Mouse (Mus musculus): ENCODE data around the gene Gm5930.
"Not testable (repeated sequence)": the region's sequence is repeated elsewhere in the genome, so short reads cannot be mapped to it uniquely, and the experiment has no call there.

Gene Gm5930

DNA sequence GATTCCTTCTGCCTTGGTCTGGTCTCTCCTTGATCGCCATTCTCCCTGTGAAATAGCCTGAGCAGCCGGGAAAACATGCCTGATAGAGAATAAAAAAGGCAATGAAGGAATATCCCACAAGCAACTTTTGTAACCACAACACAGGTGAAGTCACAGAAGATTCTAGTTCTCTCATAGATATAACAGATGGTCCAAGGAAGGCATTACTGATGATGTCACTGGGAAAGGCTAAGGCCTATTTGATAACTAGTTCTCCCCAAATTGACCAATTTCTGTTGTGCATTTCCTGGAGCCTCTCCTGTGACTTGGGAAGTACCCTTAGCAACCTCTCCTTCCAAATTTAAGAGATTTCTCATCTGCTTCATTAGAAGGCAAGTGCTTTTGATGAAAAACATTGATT is at the start of gene Gm5930:
Gene Gm5930 (minus strand): TSS at position 101 of the 400 bp plus-strand sequence.
- DNase-seq (ENCODE audit: low spot score in 2 of 2): not testable (repeated sequence)

DNA sequence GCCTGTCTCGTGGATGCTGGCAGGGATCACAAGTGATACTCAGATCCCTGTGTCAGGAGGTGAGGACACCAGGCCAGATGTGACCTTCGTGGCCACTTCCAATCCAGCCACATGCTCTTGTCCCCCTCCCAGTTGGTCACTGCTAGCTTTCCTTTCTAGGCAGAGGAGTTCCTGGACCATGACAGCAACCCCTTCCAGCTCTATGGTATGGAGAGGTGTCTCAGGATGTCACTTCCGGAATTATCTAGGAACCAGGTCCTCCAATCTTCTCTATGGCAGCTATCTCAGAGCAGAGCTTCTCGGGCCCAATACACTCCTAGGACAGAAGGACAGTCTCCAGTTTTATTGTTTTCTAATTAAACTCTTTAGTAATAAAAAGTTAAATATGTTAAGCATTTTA is 45.8 kb upstream of the Gm5930 start:
- not testable (repeated sequence) for DNase-seq (ENCODE audit: low spot score in 2 of 2)

DNA sequence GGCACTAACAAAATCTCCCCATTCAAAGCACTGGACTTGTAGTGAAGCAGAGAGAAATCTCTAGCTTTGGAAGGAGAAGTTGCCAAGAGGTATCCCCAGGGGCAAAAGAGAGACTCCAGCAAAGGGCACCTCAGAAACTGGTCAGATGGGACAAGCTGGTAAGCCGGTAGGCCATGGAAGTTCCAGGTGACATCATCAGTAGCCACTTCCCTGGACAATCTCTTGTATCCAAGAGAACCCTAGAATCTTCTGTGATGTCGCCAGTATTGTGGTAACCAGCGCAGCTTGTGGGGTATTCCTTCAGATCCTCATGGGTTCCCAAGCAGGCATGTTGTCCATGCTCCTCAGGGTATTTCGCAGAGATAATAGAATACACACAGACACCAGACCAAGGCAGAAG is 26.7 kb upstream of the Gm5930 start, which contains the start of gene Gm8229:
Gene Gm8229 (plus strand): TSS at position 301 of the 400 bp plus-strand sequence.
- DNase-seq (ENCODE audit: low spot score in 2 of 2): not testable (repeated sequence)

DNA sequence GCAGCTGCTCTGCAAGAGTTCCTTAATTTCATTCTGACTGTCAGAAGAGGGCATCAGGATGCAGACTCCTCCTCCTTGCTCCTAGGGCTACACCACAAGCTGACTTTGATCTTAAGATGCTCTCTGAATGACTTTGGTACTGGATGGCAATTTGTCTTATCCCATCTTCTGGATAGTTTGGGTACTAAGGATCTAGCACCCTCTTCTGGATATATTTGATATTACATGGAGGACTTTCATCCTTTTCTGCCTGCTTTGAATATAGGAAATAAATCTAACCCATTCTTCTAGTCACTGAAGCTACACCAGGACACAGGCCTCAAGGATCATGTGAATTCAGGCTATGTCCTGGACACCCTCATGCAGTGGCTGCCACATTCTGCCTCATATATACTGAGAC is 23.9 kb upstream of the Gm5930 start:
- DNase-seq (ENCODE audit: low spot score in 2 of 2): not testable (repeated sequence)

DNA sequence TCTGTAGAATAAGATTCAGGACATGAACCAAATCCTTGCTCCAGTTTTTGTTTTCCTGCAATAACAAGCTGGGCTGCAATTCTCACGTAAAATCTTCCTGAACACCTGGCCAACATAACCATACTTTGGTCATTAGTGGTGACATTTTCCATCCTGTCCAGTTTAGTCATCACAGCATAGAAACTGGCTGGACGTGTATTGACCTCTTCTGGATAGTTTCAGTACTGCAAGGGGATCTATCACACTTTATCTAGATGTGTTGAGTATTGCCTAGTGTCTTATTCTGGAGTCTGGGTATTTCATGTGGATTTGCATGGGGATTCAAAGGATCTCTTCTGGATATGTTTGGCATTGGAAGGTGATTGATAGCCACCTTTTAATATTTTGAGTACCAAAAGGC is 23.0 kb upstream of the Gm5930 start:
- not testable (repeated sequence) for DNase-seq (ENCODE audit: low spot score in 2 of 2)

DNA sequence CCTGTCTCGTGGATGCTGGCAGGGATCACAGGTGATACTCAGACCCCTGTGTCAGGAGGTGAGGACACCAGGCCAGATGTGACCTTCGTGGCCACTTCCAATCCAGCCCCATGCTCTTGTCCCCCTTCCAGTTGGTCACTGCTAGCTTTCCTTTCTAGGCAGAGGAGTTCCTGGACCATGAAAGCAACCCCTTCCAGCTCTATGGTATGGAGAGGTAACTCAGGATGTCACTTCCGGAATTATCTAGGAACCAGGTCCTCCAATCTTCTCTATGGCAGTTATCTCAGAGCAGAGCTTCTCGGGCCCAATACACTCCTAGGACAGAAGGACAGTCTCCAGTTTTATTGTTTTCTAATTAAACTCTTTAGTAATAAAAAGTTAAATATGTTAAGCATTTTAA is 26.3 kb downstream of the Gm5930 start:
- not testable (repeated sequence) for DNase-seq (ENCODE audit: low spot score in 2 of 2)

DNA sequence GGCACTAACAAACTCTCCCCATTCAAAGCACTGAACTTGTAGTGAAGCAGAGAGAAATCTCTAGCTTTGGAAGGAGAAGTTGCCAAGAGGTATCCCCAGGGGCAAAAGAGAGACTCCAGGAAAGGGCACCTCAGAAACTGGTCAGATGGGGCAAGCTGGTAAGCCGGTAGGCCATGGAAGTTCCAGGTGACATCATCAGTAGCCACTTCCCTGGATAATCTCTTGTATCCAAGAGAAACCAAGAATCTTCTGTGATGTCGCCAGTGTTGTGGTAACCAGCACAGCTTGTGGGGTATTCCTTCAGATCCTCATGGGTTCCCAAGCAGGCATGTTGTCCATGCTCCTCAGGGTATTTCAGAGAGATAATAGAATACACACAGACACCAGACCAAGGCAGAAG is 53.1 kb downstream of the Gm5930 start, which contains the start of gene Gm8220:
Gene Gm8220 (plus strand): TSS at position 301 of the 400 bp plus-strand sequence.
- not testable (repeated sequence) for DNase-seq (ENCODE audit: low spot score in 2 of 2)

All from spleen, postnatal 14 days (tissue).